Mouse (Mus musculus) cerebellum, adult 9-11 months (tissue): ENCODE measurements around the gene Majin.
A peak's percentile ranks its signal among the peaks of the same experiment; 100 is the strongest.

Experiments
- DNase-seq: peaks from one replicate; pipeline ENCODE4 v3.0.0; 2022

The Majin gene

GRCm38 (mm10) chr19:6184131-6184530, at the start of gene Majin:
TSS of gene Majin (plus strand) at chr19:6184388.
- DNase-seq = no peak

GRCm38 (mm10) chr19:6136397-6136796, 47.8 kb upstream of the Majin start:
- DNase-seq = no peak

- DNase-seq = peak; percentile 72
These were observed 44.5 kb upstream of the Majin start for GRCm38 (mm10) chr19:6139701-6140100.

GRCm38 (mm10) chr19:6140374-6140677, 43.9 kb upstream of the Majin start:
- DNase-seq = no peak

- peak; percentile 94 for DNase-seq
These were observed 43.4 kb upstream of the Majin start, which contains the start of gene Batf2 for GRCm38 (mm10) chr19:6140678-6141393. TSS of gene Batf2 (plus strand) at chr19:6140983.

GRCm38 (mm10) chr19:6141394-6141749, 42.8 kb upstream of the Majin start, which contains the start of gene Arl2:
TSS of gene Arl2 (minus strand) at chr19:6141548.
- DNase-seq = peak; percentile 88

GRCm38 (mm10) chr19:6144842-6145241, 39.3 kb upstream of the Majin start:
- DNase-seq = no peak

- DNase-seq = no peak
These were observed 29.0 kb upstream of the Majin start for GRCm38 (mm10) chr19:6155174-6155573.

- DNase-seq = no peak
These were observed 27.8 kb upstream of the Majin start for GRCm38 (mm10) chr19:6156372-6156771.

- peak; percentile 43 for DNase-seq
These were observed 27.0 kb upstream of the Majin start for GRCm38 (mm10) chr19:6157220-6157619.

GRCm38 (mm10) chr19:6163872-6164547, 20.2 kb upstream of the Majin start:
- DNase-seq = no peak

GRCm38 (mm10) chr19:6166750-6167149, 17.4 kb upstream of the Majin start:
- DNase-seq = no peak

GRCm38 (mm10) chr19:6171215-6171614, 13.0 kb upstream of the Majin start:
- no peak for DNase-seq

- DNase-seq = peak; percentile 53
These were observed 9.4 kb upstream of the Majin start for GRCm38 (mm10) chr19:6174771-6175170.

- DNase-seq = no peak
These were observed 5.4 kb upstream of the Majin start for GRCm38 (mm10) chr19:6178775-6179174.

- no peak for DNase-seq
These were observed 2.6 kb upstream of the Majin start for GRCm38 (mm10) chr19:6181629-6182028.

GRCm38 (mm10) chr19:6182534-6182933, 1.7 kb upstream of the Majin start:
- peak; percentile 83 for DNase-seq

GRCm38 (mm10) chr19:6204265-6204664, 20.1 kb downstream of the Majin start:
- no peak for DNase-seq

GRCm38 (mm10) chr19:6206716-6207115, 22.5 kb downstream of the Majin start:
- DNase-seq = no peak

GRCm38 (mm10) chr19:6216046-6216705, 32.0 kb downstream of the Majin start:
- no peak for DNase-seq

- DNase-seq = no peak
These were observed 34.4 kb downstream of the Majin start for GRCm38 (mm10) chr19:6218606-6219005.

- peak; percentile 7 for DNase-seq
These were observed 41.9 kb downstream of the Majin start, which contains the start of gene Gpha2 for GRCm38 (mm10) chr19:6226135-6226534. TSS of gene Gpha2 (plus strand) at chr19:6226380.

GRCm38 (mm10) chr19:6226763-6227162, 42.6 kb downstream of the Majin start:
- DNase-seq = peak; percentile 38

GRCm38 (mm10) chr19:6227864-6228263, 43.7 kb downstream of the Majin start:
- DNase-seq = peak; percentile 33
